Mouse (Mus musculus) intestine, embryonic 15.5 days (tissue): ENCODE measurements around the gene Frem3. TPM values are rescaled to one million over a fixed set of nuclear protein-coding genes. Genes with fewer than 3 reads are reported as not detected.

ENCODE experiments used
- ATAC-seq: fragments of 200-750 bp; cut with Nextera tagmentation; 2 replicates; pipeline ENCODE4 v1.8.0; 2017; ENCODE audit warnings: moderate TSS enrichment, moderate library complexity
- H3K27ac ChIP-seq: fragments of 300-500 bp; sonication (generic); 2 replicates; pipeline ENCODE4 v1.5.1; 2015; ENCODE audit warnings: mild to moderate bottlenecking, inconsistent platforms
- H3K27me3 ChIP-seq: fragments of 300-500 bp; sonication (generic); replicated peaks from 2 replicates; pipeline ENCODE4 v1.6.1; 2015; ENCODE audit warnings: inconsistent platforms
- H3K36me3 ChIP-seq: fragments of 300-500 bp; sonication (generic); 2 replicates; pipeline ENCODE4 v1.6.1; 2015; ENCODE audit warnings: inconsistent platforms
- H3K4me1 ChIP-seq: fragments of 300-500 bp; sonication (generic); replicated peaks from 2 replicates; pipeline ENCODE4 v1.6.1; 2015; ENCODE audit warnings: inconsistent platforms
- H3K4me2 ChIP-seq: fragments of 300-500 bp; sonication (generic); replicated peaks from 2 replicates; pipeline ENCODE4 v1.6.1; 2015; ENCODE audit warnings: mild to moderate bottlenecking, inconsistent platforms
- H3K4me3 ChIP-seq: fragments of 300-500 bp; sonication (generic); replicated peaks from 2 replicates; pipeline ENCODE4 v1.5.1; 2015; ENCODE audit warnings: inconsistent platforms
- H3K9ac ChIP-seq: fragments of 300-500 bp; sonication (generic); 2 replicates; pipeline ENCODE4 v1.6.1; 2015; ENCODE audit warnings: inconsistent platforms
- H3K9me3 ChIP-seq: fragments of 300-500 bp; sonication (generic); 2 replicates; pipeline ENCODE4 v1.6.1; 2016; ENCODE audit warnings: inconsistent platforms
- WGBS: fragments of 180-500 bp; shearing (Covaris S2); methylation state at CpG from one replicate; pipeline ENCODE4 v1.1.7; 2015; 5-methylcytosine and 5-hydroxymethylcytosine counted together
- polyA plus RNA-seq: library from polyadenylated mRNA; unstranded; fragments of >200 nt; fragmentation: Nextera tagmentation; extraction: Ambion mirVana; gene quantifications from 2 replicates; pipeline ENCODE4 v1.2.1, GENCODE M21; 2015

Frem3 gene
- 0.06 TPM in 2 replicates for polyA plus RNA-seq

- ATAC-seq: no peak
- WGBS: 4% methylated on average over 32 of the region's 32 CpGs
- no peaks in the 10 kb centered on the region for H3K36me3 ChIP-seq
- no peak within 1 kb of the TSS for H3K9ac ChIP-seq
- H3K27me3 ChIP-seq: peaks cover 19% of the 10 kb centered on the region
- peak within 1 kb of the TSS; percentile 43 for H3K4me2 ChIP-seq
- H3K4me3 ChIP-seq: peak within 1 kb of the TSS; percentile 10; the same call in 1 of the 2 replicates
- H3K9me3 ChIP-seq: no peaks in the 10 kb centered on the region
- peaks cover 10% of the 10 kb centered on the region; the same call in 1 of the 2 replicates for H3K4me1 ChIP-seq
- no peak within 1 kb of the TSS for H3K27ac ChIP-seq
Measured at GRCm38 (mm10) chr8:80610549-80611440, at the start of gene Frem3. Gene Frem3, plus strand, starts transcription at chr8:80611080.

GRCm38 (mm10) chr8:80564205-80564839, 46.6 kb upstream of the Frem3 start:
- Histone ChIP-seq H3K27me3 (no peaks in the 10 kb centered on the region), H3K36me3 (no peaks in the 10 kb centered on the region), H3K4me1 (no peaks in the 10 kb centered on the region), H3K27ac (no peak overlapping the region), H3K9me3 (no peaks in the 10 kb centered on the region), H3K9ac (no peak overlapping the region), H3K4me2 (no peak overlapping the region), H3K4me3 (no peak overlapping the region)
- WGBS: 84% methylated on average over 3 of the region's 3 CpGs
- ATAC-seq: no peak

- ATAC-seq: no peak
- Histone ChIP-seq H3K27me3 (no peaks in the 10 kb centered on the region), H3K27ac (no peak overlapping the region), H3K36me3 (no peaks in the 10 kb centered on the region), H3K9me3 (no peaks in the 10 kb centered on the region), H3K9ac (no peak overlapping the region), H3K4me2 (no peak overlapping the region), H3K4me1 (no peaks in the 10 kb centered on the region), H3K4me3 (no peak overlapping the region)
- WGBS: 80% methylated on average over 1 of the region's 1 CpGs
Measured at GRCm38 (mm10) chr8:80567471-80567870, 43.4 kb upstream of the Frem3 start.

GRCm38 (mm10) chr8:80568243-80568995, 42.5 kb upstream of the Frem3 start:
- no peak overlapping the region for H3K4me3 ChIP-seq
- H3K9ac ChIP-seq: no peak overlapping the region
- H3K27me3 ChIP-seq: no peaks in the 10 kb centered on the region
- H3K9me3 ChIP-seq: no peaks in the 10 kb centered on the region
- H3K27ac ChIP-seq: no peak overlapping the region
- H3K4me1 ChIP-seq: no peaks in the 10 kb centered on the region
- no peak overlapping the region for H3K4me2 ChIP-seq
- WGBS: 56% methylated on average over 6 of the region's 6 CpGs
- no peaks in the 10 kb centered on the region for H3K36me3 ChIP-seq
- no peak for ATAC-seq

GRCm38 (mm10) chr8:80572417-80573061, 38.3 kb upstream of the Frem3 start:
- WGBS: 66% methylated on average over 1 of the region's 1 CpGs

GRCm38 (mm10) chr8:80577126-80577525, 33.8 kb upstream of the Frem3 start:
- no peak overlapping the region for H3K27ac ChIP-seq
- no peak for ATAC-seq
- H3K4me3 ChIP-seq: no peak overlapping the region
- no peak overlapping the region for H3K4me2 ChIP-seq
- no peaks in the 10 kb centered on the region for H3K36me3 ChIP-seq
- H3K9me3 ChIP-seq: no peaks in the 10 kb centered on the region
- H3K9ac ChIP-seq: no peak overlapping the region
- H3K27me3 ChIP-seq: no peaks in the 10 kb centered on the region
- no peaks in the 10 kb centered on the region for H3K4me1 ChIP-seq
- WGBS: 78% methylated on average over 2 of the region's 2 CpGs

More at GRCm38 (mm10) chr8:80572417-80573061, 38.3 kb upstream of the Frem3 start:
- Histone ChIP-seq H3K4me1 (no peaks in the 10 kb centered on the region), H3K36me3 (no peaks in the 10 kb centered on the region), H3K4me3 (no peak overlapping the region), H3K9ac (no peak overlapping the region), H3K9me3 (no peaks in the 10 kb centered on the region), H3K27me3 (no peaks in the 10 kb centered on the region), H3K4me2 (no peak overlapping the region), H3K27ac (no peak overlapping the region)
- no peak for ATAC-seq

GRCm38 (mm10) chr8:80579038-80579437, 31.8 kb upstream of the Frem3 start:
- no peaks in the 10 kb centered on the region for H3K4me1 ChIP-seq
- H3K4me2 ChIP-seq: no peak overlapping the region
- 79% methylated on average over 1 of the region's 1 CpGs for WGBS
- no peak overlapping the region for H3K27ac ChIP-seq
- ATAC-seq: no peak
- no peaks in the 10 kb centered on the region for H3K27me3 ChIP-seq
- H3K9ac ChIP-seq: no peak overlapping the region
- no peak overlapping the region for H3K4me3 ChIP-seq
- H3K36me3 ChIP-seq: no peaks in the 10 kb centered on the region
- no peaks in the 10 kb centered on the region for H3K9me3 ChIP-seq

- 75% methylated on average over 5 of the region's 5 CpGs for WGBS
Measured at GRCm38 (mm10) chr8:80592626-80593025, 18.3 kb upstream of the Frem3 start.

GRCm38 (mm10) chr8:80600600-80601170, 10.2 kb upstream of the Frem3 start:
- Histone ChIP-seq H3K27ac (no peak overlapping the region), H3K27me3 (no peaks in the 10 kb centered on the region), H3K4me2 (no peak overlapping the region), H3K4me3 (no peak overlapping the region), H3K9me3 (no peaks in the 10 kb centered on the region), H3K9ac (no peak overlapping the region), H3K36me3 (no peaks in the 10 kb centered on the region), H3K4me1 (no peaks in the 10 kb centered on the region)
- WGBS: 80% methylated on average over 6 of the region's 6 CpGs
- ATAC-seq: no peak

More at GRCm38 (mm10) chr8:80592626-80593025, 18.3 kb upstream of the Frem3 start:
- no peak for ATAC-seq
- no peaks in the 10 kb centered on the region for H3K36me3 ChIP-seq
- no peak overlapping the region for H3K9ac ChIP-seq
- H3K27me3 ChIP-seq: no peaks in the 10 kb centered on the region
- H3K9me3 ChIP-seq: no peaks in the 10 kb centered on the region
- H3K4me3 ChIP-seq: no peak overlapping the region
- H3K4me1 ChIP-seq: no peaks in the 10 kb centered on the region
- H3K27ac ChIP-seq: no peak overlapping the region
- H3K4me2 ChIP-seq: no peak overlapping the region

- 79% methylated on average over 4 of the region's 4 CpGs for WGBS
- no peak overlapping the region for H3K9ac ChIP-seq
- H3K4me3 ChIP-seq: no peak overlapping the region
- no peak overlapping the region for H3K27ac ChIP-seq
- H3K4me2 ChIP-seq: no peak overlapping the region
- no peak for ATAC-seq
- H3K9me3 ChIP-seq: no peaks in the 10 kb centered on the region
- no peaks in the 10 kb centered on the region for H3K4me1 ChIP-seq
- no peaks in the 10 kb centered on the region for H3K36me3 ChIP-seq
- H3K27me3 ChIP-seq: no peaks in the 10 kb centered on the region
Measured at GRCm38 (mm10) chr8:80601886-80602285, 9.0 kb upstream of the Frem3 start.

- no peaks in the 10 kb centered on the region for H3K9me3 ChIP-seq
- WGBS: 90% methylated on average over 4 of the region's 4 CpGs
Measured at GRCm38 (mm10) chr8:80607082-80607481, 3.8 kb upstream of the Frem3 start.

More at GRCm38 (mm10) chr8:80607082-80607481, 3.8 kb upstream of the Frem3 start:
- peaks cover 10% of the 10 kb centered on the region; the same call in 1 of the 2 replicates for H3K4me1 ChIP-seq
- H3K27ac ChIP-seq: no peak overlapping the region
- H3K4me3 ChIP-seq: no peak overlapping the region
- peaks cover 16% of the 10 kb centered on the region for H3K27me3 ChIP-seq
- H3K36me3 ChIP-seq: no peaks in the 10 kb centered on the region
- no peak overlapping the region for H3K4me2 ChIP-seq
- H3K9ac ChIP-seq: no peak overlapping the region
- ATAC-seq: no peak
